Mouse (Mus musculus) layer of hippocampus, adult 18-20 months (tissue): Measurements from ENCODE around the gene Kdm2a. TPM values are rescaled to one million over a fixed set of nuclear protein-coding genes. Genes with fewer than 3 reads are reported as not detected.

Experiments used
- total RNA-seq, 2 experiments: library from RNA; stranded (reverse); gene quantifications; 2 replicates each; pipeline ENCODE4 v1.2.3; 2021

Gene Kdm2a
- total RNA-seq, 2 experiments from 2014 or later, result 74.2 to 88.4 TPM

Other genes starting within 250 kb of the Kdm2a start
- gene Coro1b, start 249.7 kb downstream of the Kdm2a start, total RNA-seq, result 10 to 100 TPM; 77.0 to 97.3 TPM
- gene Ptprcap, start 244.7 kb downstream of the Kdm2a start, total RNA-seq, result 1 to 10 TPM; 1.6 to 2.5 TPM
- gene Rps6kb2, start 234.9 kb downstream of the Kdm2a start, total RNA-seq, result 10 to 100 TPM; 32.7 to 38.3 TPM
- 1 to 10 TPM; 6.3 to 7.1 TPM for gene Carns1, start 222.8 kb downstream of the Kdm2a start, total RNA-seq
- gene Tbc1d10c, start 207.0 kb downstream of the Kdm2a start, total RNA-seq, result 1 to 10 TPM in 1 of 2 experiments, under 1 TPM in 1; 0.52 to 1.0 TPM
- gene Ppp1ca, start 206.2 kb downstream of the Kdm2a start, total RNA-seq, result 100 to 1,000 TPM; 268 TPM
- 1 to 10 TPM; 7.9 to 9.6 TPM for gene Rad9a, start 196.6 kb downstream of the Kdm2a start, total RNA-seq
- gene Clcf1, start 184.0 kb downstream of the Kdm2a start, total RNA-seq, result under 1 TPM; 0.38 to 0.57 TPM
- not detected for gene AC109138.7, start 183.9 kb downstream of the Kdm2a start, total RNA-seq
- gene Pold4, start 166.4 kb downstream of the Kdm2a start, total RNA-seq, result 10 to 100 TPM; 14.4 to 16.5 TPM
- 10 to 100 TPM; 49.5 to 49.6 TPM for gene Ssh3, start 129.1 kb downstream of the Kdm2a start, total RNA-seq
- gene Ankrd13d, start 115.1 kb downstream of the Kdm2a start, total RNA-seq, result 10 to 100 TPM; 58.5 to 59.2 TPM
- gene Grk2, start 92.1 kb downstream of the Kdm2a start, total RNA-seq, result 100 to 1,000 TPM; 184 to 192 TPM
- gene Rhod, start 41.1 kb upstream of the Kdm2a start, total RNA-seq, result 1 to 10 TPM; 1.0 to 1.2 TPM
- gene Syt12, start 79.2 kb upstream of the Kdm2a start, total RNA-seq, result 10 to 100 TPM; 28.5 to 30.3 TPM
- gene 2010003K11Rik, start 100.3 kb upstream of the Kdm2a start, total RNA-seq, result not detected
- gene Pcx, start 112.2 kb upstream of the Kdm2a start, total RNA-seq, result 10 to 100 TPM; 66.2 to 67.1 TPM
- 10 to 100 TPM; 35.2 to 35.6 TPM for gene Lrfn4, start 217.4 kb upstream of the Kdm2a start, total RNA-seq
- gene Rce1, start 227.4 kb upstream of the Kdm2a start, total RNA-seq, result 10 to 100 TPM; 23.1 to 28.3 TPM